Mouse (Mus musculus): Measurements from ENCODE around the gene RPS10-NUDT3.

RPS10-NUDT3 gene

GRCm38 (mm10) chr17:27611519-27611884 lies 23.5 kb downstream of the RPS10-NUDT3 start:
- no peak for DNase-seq (ENCODE audit: low read depth, low spot score)

DNA sequence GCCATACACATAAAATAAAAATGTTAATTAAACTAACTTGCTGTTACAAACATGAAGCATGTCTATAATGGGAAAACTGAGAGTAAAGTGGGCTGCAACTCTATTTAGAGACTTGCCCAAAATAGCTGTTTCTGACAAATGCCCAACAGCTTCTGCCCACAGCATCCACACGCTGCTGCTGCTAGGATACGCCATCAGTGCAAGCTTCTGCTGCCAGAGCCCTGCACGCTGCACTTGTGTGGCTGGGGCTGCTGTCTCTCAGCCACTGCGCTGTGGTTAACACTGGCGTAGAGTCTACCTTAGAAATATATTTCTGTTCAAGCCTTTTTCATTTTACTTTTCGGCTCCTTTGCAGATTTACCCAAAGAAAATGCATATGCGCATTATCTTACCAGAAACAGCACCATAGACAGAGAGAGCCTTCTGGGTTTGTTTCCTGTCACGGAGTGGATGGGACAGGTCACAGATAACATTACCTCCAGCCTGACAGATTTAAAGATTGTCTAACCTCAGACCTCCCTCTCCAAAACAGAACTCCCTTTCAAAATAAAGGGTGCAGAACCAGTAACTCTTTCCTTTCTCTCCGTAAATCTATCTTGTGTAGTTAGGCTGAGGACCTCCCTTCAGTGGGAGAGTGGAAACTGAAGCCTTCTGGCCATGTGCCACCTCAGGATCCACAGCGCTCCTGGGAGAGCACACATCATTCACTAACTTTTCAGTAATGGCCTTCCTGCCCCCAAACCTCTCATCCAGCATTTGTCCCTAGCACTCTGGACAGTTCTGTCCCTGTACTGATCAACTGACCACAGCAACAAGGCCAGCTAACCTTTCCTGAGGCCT lies 24.1 kb downstream of the RPS10-NUDT3 start:
- peak; percentile 93 for DNase-seq (ENCODE audit: low read depth, low spot score)

- no peak for DNase-seq (ENCODE audit: low read depth, low spot score)
Observed at GRCm38 (mm10) chr17:27609576-27609975, 25.4 kb downstream of the RPS10-NUDT3 start.

DNA sequence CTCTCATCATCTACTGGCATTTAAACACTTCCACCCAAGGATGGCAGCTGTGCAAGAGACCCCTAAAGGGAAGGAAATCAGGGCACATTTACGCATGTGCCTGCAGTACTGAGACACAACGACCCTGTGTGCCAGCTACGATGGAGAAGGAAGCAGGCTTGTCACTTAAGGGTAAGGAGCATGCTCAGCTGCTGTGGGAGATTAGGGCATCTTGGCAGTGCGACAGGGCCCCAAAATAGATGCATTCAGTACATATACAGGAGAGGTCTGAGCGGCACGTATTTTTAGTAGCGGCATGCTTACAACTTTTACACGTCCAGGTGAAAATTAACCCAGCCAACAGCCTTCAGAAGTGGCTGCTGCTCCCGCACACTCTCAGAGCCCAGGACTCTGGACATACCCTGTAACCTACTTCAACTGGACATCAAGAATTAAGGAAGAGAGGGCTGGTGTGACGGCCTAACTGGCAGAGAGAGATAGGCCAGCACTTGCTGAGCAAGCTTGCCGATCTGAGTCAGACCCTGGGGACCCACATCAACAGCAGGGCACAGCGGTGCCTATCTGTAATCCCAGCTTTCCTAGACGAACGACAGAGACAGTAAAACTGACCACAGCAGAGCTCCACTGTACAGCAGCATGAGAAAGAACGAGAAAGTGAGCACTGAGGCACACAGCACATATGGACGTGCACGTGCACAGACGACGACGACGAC lies 31.3 kb downstream of the RPS10-NUDT3 start:
- no peak for DNase-seq (ENCODE audit: low read depth, low spot score)

GRCm38 (mm10) chr17:27603036-27603435 lies 32.0 kb downstream of the RPS10-NUDT3 start:
- no peak for DNase-seq (ENCODE audit: low read depth, low spot score)

DNA sequence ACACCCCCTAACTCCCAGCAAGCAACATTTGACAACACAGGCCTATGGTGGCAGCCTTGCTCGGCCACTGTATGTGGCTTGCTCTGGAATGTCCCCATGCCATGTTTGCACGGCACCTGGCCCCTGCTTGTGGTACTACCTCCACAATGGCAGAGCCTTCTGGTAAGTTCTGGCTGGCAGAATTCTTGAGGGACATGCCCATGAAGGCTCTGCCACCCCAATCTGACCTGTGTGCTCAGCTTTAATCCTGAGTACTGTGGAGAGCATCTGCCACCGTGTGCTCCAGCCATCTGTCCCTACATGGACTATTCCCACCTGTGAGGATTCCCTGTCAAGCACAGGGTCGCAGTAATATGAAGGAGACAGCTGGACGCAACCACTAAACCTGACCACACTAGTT lies 34.2 kb downstream of the RPS10-NUDT3 start:
- no peak for DNase-seq (ENCODE audit: low read depth, low spot score)

- DNase-seq (ENCODE audit: low read depth, low spot score) = no peak
Observed at GRCm38 (mm10) chr17:27600286-27600685, 34.7 kb downstream of the RPS10-NUDT3 start.

DNA sequence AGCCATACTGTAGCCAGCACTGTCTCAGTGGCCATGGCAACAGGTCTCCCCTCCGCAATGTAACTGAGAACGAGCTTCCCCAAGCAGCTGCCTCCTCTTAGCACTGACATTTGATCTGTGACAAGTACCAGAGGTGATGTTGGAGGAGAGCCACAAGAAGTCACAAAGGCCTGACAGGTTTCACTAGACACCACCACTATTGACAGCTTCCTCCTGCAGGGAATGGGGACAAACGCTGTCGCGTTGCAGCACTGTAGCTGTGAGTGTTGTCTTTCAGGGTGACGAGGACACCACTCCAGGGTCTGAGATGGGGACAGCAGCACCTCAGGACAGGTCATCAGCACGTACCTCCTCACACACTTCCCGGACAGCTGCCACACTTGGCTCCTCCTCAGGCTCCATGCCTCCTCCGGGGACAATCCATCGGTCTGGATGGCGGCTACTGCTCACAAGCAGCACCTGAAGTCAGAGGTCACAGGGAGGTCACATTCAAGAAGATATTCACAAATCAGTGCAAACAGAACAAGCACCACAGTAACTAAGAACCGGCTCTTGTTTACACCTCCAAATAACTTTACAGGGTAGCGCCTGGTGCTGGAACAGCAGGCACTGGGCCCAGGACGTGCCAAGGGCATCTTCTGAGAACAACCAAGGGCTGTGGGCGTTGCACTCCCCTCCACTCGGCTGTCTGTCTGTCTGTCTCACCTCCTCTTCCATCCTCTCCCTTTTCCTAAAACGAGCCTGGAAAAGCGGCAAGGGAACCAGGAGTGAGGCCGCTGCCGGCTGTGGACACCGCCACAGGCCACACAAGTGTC lies 38.4 kb downstream of the RPS10-NUDT3 start:
- no peak for DNase-seq (ENCODE audit: low read depth, low spot score)

DNA sequence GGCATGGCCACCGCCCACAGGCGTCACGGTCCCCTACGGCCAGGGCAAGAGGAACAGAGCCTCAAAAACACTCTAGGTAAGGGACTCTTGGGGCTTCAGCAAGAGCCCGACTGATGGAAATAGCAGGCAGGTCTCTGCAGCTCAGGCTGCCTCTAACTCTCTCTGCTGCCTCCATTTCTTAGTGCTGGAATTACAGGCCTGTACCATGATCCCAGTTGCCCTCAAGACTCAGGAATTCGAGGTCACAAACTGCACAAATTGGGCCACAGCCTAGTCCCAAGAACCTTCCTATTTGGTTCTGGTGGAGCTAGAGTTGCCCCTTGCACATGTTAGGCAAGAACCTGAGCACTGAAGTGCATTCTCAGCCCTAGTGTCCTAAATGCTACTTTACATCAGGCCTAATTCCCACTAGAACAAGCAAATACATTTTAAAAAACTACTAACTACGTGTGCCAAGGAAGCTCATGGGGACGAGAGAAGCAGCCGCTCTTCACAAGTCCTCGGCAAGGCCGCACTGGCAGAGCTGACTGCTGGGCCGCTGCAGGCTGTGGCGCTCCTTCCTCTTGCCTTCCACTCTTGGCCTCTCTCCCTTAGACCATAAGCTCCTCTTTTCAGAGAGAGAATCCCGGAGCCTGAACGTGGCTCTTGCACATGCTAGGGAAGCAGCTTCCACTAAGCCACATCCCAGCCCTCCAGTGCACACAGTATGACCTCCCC lies 39.2 kb downstream of the RPS10-NUDT3 start:
- DNase-seq (ENCODE audit: low read depth, low spot score) = no peak

- no peak for DNase-seq (ENCODE audit: low read depth, low spot score)
Observed at GRCm38 (mm10) chr17:27592565-27592910, 42.5 kb downstream of the RPS10-NUDT3 start.

DNA sequence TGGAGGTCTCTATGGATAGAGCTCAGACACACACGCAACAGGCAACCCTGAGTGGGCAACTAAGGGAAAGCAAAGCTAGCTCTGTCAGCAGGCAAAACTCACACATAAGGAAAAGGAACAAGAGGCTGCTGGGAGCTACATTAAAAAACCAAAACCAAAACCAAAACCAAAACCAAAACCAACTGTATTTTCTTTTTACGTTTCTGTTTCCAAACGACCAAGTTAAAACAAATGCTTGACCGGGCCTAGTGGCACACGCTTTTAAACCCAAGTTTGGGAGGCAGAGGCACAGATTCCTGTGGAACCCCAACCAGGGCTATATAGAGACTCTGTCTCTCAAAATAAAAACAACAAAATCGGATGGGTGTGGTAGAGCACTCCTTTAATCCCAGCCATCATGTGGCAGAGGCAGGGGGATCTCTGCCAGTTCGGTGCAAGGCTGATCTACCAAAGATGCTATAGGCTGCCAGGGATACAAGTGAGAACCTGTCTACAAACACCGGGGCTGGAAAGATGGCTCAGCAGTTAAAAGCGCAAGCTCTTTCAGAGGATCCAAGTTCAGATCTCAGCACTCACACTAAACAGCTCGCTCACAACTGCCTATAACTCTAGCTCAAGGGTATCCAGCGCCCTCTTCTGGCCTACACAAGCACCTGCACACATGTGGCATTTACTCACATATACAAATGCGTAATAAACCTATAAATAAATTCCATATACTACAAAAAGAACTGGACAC lies 43.0 kb downstream of the RPS10-NUDT3 start:
- no peak for DNase-seq (ENCODE audit: low read depth, low spot score)

- DNase-seq (ENCODE audit: low read depth, low spot score) = no peak
Observed at GRCm38 (mm10) chr17:27588231-27588630, 46.8 kb downstream of the RPS10-NUDT3 start.

- no peak for DNase-seq (ENCODE audit: low read depth, low spot score)
Observed at GRCm38 (mm10) chr17:27587252-27587651, 47.8 kb downstream of the RPS10-NUDT3 start.

DNA sequence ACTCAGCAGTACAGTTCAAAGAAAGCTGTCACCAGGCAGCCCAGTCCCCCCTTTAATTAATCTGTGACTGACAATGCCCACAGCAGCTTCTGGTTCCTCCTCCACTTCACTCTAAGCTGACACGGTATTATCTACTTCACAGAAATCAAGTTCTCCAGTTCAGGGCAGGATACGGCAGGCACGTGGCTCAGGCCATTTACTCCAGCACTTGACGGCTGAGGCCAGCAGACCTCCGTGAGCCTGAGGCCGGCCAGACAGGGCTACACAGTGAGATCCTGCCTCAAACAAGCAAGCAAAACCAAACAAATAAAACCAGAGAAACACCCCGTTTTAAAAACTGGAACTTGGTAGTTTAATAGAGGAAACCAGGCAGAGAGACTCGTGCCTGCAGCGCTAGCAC lies 48.4 kb downstream of the RPS10-NUDT3 start:
- no peak for DNase-seq (ENCODE audit: low read depth, low spot score)

GRCm38 (mm10) chr17:27583185-27583894 lies 51.7 kb downstream of the RPS10-NUDT3 start:
- DNase-seq (ENCODE audit: low read depth, low spot score) = no peak

- DNase-seq (ENCODE audit: low read depth, low spot score) = peak; percentile 64
Observed at GRCm38 (mm10) chr17:27580392-27581068, 54.5 kb downstream of the RPS10-NUDT3 start.

- DNase-seq (ENCODE audit: low read depth, low spot score) = no peak
Observed at GRCm38 (mm10) chr17:27579816-27580215, 55.2 kb downstream of the RPS10-NUDT3 start.

- no peak for DNase-seq (ENCODE audit: low read depth, low spot score)
Observed at GRCm38 (mm10) chr17:27578487-27578886, 56.5 kb downstream of the RPS10-NUDT3 start.

DNA sequence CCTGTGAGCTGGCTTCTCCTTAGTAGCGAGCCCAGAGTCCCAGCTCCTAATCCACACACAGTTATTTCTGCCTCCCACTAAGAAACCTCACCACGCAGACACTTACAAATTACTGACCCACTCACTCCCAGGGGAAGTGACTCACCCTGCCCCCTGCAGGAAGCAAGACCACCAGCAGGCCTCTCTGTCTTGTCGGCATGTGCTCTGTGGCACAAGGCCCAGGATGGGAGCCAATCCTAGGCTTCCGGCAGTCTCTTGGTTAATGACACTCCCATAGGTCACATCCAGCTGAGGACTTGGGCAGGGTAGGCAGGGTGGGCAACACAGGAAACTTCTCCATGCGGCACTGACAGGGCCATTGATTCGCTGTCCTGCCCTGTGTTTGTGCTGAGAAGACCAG lies 57.6 kb downstream of the RPS10-NUDT3 start:
- DNase-seq (ENCODE audit: low read depth, low spot score) = no peak

GRCm38 (mm10) chr17:27576056-27576455 lies 59.0 kb downstream of the RPS10-NUDT3 start:
- no peak for DNase-seq (ENCODE audit: low read depth, low spot score)

Data from telencephalon, adult 2 months (tissue).